Mouse (Mus musculus) central nervous system, embryonic 11.5 days (tissue): ENCODE data around the gene Lonp1. TPM values are rescaled to one million over a fixed set of nuclear protein-coding genes. Genes with fewer than 3 reads are reported as not detected.

Experiments
- polyA plus RNA-seq: library from polyadenylated mRNA; depleted of rRNA; stranded (reverse); fragments of >200 nt; gene quantifications from 2 replicates; pipeline ENCODE4 v1.2.3, GENCODE M21; 2012; rRNA removed

Lonp1 gene
- polyA plus RNA-seq = 75.5 and 88.4 TPM in 2 replicates

DNA sequence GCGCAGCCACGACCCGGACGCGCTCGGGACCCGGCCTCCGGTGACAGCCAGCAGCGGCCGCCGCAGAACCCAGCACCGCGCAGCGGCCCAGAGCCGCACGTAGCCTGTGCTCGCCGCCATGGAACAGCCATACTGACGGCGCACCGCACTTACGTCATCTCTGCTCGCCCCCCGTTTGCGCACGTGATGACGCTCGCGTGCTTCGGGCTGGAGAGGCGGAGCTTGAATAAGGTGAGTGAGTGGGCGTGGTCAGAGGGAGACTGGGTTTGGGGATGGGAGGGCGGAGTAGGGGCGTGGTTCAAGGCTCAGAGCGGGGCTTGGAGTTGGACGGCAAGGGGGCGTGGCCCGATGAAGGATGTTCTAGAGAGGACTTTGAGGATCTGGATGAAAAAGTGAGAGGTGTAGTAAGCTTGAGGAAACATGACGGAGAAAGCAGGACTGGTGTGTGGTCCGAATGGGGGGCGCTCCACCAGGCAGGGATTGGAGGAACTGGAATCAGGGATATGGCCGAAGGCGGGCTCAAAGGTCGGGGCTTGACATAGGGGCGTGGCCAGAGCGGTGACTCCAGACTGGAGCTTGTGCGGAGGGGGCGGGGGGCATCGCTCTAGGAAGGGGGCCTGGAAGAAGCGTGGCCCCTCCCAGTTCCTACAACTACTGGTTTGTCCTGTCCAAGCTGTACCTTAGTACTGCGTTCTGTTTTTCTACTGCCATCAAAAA lies at the start of gene Lonp1:
Gene Lonp1, minus strand, starts transcription at position 134 of the 717 bp plus-strand sequence.

DNA sequence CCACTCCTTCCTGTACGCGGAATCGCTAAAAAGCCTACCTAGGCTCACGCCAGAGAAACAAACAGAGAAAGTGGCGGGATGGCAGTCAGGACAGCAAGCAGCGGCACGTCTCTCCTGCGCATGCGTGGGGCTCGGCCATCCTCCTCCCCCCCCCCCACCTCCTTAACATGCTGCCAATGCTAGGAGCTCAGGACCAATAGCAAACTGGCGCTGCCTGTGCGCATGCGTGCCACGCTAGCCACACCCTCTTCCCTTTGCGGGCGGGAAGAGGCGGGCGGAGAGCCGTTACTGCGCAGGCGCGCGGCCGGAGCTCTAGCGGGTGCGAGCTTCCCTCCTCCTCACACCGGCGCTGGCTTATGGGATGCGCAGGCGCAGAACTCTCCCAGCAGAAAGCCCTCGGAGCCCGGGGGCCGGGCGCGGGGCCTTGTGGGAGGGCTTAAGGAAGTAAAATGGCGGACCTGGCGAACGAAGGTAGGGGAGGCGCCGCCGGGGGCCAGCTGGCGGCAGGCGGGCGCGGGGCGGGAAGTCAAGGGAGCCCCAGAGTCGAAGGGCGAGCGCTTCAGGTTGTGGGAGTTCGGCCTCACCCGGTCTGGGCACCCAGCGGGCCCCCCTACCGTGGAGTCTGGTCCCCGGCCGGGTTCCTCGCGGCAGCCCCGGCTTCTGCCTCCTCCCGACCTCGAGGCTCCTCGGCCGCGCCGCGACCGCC lies 46.4 kb upstream of the Lonp1 start, which contains the start of gene Ranbp3:
Gene Ranbp3, plus strand, starts transcription at position 354 of the 706 bp plus-strand sequence.

DNA sequence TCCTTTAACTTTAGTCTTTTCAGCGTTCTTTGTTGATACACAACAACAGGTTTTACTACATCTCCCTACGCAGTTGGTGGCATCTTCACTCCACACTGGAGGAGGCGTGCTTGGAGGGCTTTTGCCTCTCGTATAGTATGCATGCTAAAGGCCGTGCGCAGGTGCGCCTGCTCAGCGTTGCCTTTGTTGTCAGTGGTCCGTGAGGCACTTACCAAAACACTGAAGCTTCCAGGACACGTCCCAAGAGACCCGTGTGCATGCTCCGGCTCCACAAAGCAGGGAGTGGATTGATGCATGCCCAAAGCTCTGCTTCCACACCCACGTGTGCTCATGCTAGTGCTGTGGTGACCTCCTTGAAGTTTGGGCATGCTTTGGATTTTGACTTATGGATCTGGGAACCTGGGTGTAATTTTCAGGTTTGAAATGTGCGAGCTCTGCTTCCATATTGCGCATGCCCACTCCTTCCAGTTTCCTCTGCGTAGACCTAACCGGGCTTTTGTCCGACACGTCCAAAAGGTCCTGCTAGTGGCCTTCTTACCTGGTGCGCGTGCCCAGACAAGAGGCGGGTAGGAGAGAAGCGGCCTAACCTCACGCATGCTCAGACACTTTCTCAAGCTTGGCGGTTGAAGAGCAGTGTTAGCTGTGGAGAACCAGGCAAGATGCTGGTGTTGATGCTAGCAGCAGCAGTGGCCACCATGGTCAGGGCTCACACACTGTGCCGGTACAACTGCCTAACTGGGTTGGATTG lies 1.0 kb upstream of the Lonp1 start, which contains the start of gene Catsperd:
Gene Catsperd, plus strand, starts transcription at position 614 of the 748 bp plus-strand sequence.

DNA sequence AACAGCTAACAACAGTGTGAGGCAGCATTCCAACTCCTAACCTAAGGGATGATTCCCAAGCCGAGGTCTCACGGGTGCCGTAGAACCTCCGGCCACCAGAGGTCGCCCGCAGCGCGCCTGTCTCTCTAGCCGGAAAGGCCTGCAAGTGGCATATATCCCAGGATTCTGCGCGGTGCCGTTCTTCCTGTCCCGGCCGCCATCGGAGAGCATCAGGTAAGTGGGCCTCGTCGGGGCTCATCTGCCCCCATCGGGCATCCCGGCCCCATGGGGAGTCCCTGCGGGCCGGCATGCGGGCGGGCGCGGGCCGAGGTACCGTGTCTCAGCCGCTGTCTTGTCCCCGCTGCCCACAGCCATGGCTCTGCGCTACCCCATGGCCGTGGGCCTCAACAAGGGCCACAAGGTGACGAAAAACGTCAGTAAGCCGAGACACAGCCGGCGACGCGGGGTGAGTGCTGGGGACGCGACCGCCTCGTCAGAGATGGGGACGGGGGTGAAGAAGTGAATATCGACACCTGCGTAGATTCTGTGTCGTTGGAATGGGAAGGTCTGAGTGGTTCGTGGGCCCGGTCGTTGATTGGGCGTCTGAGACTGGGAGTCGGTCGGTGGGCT lies 13.3 kb downstream of the Lonp1 start, which contains the start of gene Rpl36:
Gene Rpl36, plus strand, starts transcription at position 181 of the 609 bp plus-strand sequence.

DNA sequence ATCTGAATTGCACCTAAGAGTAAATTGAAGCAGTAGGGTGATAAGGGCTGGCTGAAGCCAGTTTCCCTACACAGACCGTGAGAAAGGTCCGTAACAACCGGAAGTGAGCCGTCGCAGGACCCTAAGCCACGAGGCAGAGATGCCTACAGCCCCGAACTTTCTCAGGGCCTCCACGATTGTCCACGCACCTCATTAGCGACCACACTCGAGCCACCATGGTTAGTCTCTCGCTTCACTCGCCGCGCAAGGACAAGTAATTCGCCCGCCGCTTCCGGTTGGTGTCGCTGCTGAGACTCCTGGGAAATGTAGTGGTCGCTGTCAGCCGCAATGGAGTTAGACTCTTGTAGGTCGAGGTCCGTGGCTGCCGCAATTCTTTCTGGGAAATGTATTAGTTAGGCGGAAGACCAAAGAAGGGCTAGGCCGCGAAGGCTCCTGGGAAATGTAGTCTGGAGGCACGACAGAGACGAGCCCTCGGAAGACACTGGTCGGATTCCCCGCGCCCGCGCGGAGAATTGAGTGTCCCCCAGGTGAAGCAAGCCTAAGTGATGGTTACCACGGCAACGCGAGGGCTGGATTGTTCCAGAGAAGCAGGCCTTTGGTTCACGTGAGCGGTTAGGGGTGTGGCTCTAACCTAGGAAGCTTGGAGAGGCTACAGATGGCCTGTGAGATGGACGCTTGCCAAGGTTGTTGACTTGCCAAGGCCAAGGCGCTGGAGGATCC lies 17.1 kb downstream of the Lonp1 start, which contains the start of gene 2410015M20Rik:
Gene 2410015M20Rik, minus strand, starts transcription at position 320 of the 720 bp plus-strand sequence.

DNA sequence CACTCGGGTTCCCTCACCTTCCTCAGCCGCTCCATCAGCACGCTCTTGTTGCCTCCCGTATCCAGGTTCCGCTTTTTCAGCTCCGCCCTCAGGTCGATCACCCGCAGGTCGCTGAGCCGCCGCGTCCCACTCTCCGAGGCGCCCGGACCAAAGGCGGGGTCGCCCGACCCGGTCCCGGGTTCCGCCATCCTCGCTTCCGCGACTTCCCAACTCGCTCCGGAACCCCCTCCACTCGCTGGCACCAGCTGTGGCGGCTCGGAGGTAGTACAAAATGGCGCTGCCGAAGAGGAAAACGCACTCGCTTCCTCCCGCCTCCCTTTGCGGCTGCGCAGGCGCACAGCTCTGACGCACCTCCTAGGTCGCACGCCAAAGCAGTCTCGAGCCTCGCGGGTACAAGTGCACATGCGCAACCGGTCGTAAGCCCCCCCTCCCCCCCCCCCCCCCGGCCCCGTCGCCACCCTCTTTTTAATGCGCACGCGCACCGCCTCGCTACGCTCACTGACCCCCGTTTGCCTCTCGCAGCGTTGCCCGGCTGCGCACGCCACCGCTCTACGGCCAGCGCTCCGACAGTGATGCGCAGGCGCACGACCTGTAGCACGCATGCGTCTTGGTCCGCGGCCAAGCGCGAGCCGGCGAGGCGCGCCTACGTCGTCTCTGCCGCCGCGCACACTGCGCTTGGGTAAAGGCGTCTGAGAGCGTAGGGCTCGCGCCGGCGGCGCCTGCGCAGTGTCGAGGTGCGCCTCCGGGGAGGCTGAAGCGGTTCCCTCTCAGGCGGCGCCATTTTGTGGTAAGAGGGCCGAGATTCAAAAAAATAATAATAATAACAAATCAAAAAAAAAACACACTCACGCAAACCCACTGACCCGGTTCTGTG lies 42.2 kb downstream of the Lonp1 start, which contains the start of the genes Safb2 and Safb:
Gene Safb2, minus strand, starts transcription at position 329 of the 874 bp plus-strand sequence.
Gene Safb, plus strand, starts transcription at position 569 of the 874 bp plus-strand sequence.

Other genes starting within 250 kb of the Lonp1 start
- 558 and 686 TPM in 2 replicates for gene Ptprs, start 150.4 kb downstream of the Lonp1 start, polyA plus RNA-seq
- gene Znrf4, start 114.5 kb downstream of the Lonp1 start, polyA plus RNA-seq = not detected in 2 replicates
- gene Gm20219, start 72.5 kb downstream of the Lonp1 start, polyA plus RNA-seq = 1.8 and 2.0 TPM in 2 replicates
- 148 and 517 TPM in 2 replicates for gene Safb2, start 42.3 kb downstream of the Lonp1 start, polyA plus RNA-seq
- 177 and 374 TPM in 2 replicates for gene Safb, start 42.1 kb downstream of the Lonp1 start, polyA plus RNA-seq
- gene 2410015M20Rik, start 17.1 kb downstream of the Lonp1 start, polyA plus RNA-seq = 82.8 and 133 TPM in 2 replicates
- gene Rpl36, start 13.5 kb downstream of the Lonp1 start, polyA plus RNA-seq = 2,072 and 2,507 TPM in 2 replicates
- 0.98 and 1.3 TPM in 2 replicates for gene Catsperd, start 1.3 kb upstream of the Lonp1 start, polyA plus RNA-seq
- 132 and 154 TPM in 2 replicates for gene Ranbp3, start 46.4 kb upstream of the Lonp1 start, polyA plus RNA-seq
- gene Ndufa11, start 90.9 kb upstream of the Lonp1 start, polyA plus RNA-seq = 147 and 215 TPM in 2 replicates
- 11.3 and 14.1 TPM in 2 replicates for gene Vmac, start 91.1 kb upstream of the Lonp1 start, polyA plus RNA-seq
- gene Nrtn, start 130.6 kb upstream of the Lonp1 start, polyA plus RNA-seq = 6.7 and 11.9 TPM in 2 replicates
- 71.6 and 85.6 TPM in 2 replicates for gene Dus3l, start 137.9 kb upstream of the Lonp1 start, polyA plus RNA-seq
- gene Prr22, start 143.4 kb upstream of the Lonp1 start, polyA plus RNA-seq = 3.1 and 3.6 TPM in 2 replicates
- 7.5 and 8.4 TPM in 2 replicates for gene Rfx2, start 204.1 kb upstream of the Lonp1 start, polyA plus RNA-seq
- gene Acsbg2, start 247.6 kb upstream of the Lonp1 start, polyA plus RNA-seq = not detected in 2 replicates
- 0.04 TPM in 1 of 2 replicates, not detected in the other for gene 1700061G19Rik, start 248.6 kb upstream of the Lonp1 start, polyA plus RNA-seq